Mouse (Mus musculus) neural tube, embryonic 14.5 days (tissue): Measurements from ENCODE around the gene Myadm. TPM values are rescaled to one million over a fixed set of nuclear protein-coding genes. Genes with fewer than 3 reads are reported as not detected.

ENCODE experiments used
- ATAC-seq: fragments of 200-750 bp; cut with Nextera tagmentation; 2 replicates; pipeline ENCODE4 v1.8.0; 2017; ENCODE audit warnings: low read depth, mild to moderate bottlenecking, moderate TSS enrichment, moderate library complexity
- H3K27ac ChIP-seq: fragments of 300-500 bp; sonication (generic); 2 replicates; pipeline ENCODE4 v1.5.1; 2014; ENCODE audit warnings: low read depth, mild to moderate bottlenecking, control low read depth, low read length, moderate library complexity, mixed read lengths
- H3K27me3 ChIP-seq: fragments of 300-500 bp; sonication (generic); 2 replicates; pipeline ENCODE4 v1.6.1; 2014; ENCODE audit warnings: low read length; ENCODE audit not compliant: control insufficient read depth, insufficient read depth
- H3K36me3 ChIP-seq: fragments of 300-500 bp; sonication (generic); 2 replicates; pipeline ENCODE4 v1.6.1; 2014; ENCODE audit warnings: low read length, mixed read lengths; ENCODE audit not compliant: control insufficient read depth, insufficient read depth
- H3K4me1 ChIP-seq: fragments of 300-500 bp; sonication (generic); 2 replicates; pipeline ENCODE4 v1.6.1; 2014; ENCODE audit warnings: low read length; ENCODE audit not compliant: control insufficient read depth, insufficient read depth
- H3K4me2 ChIP-seq: fragments of 300-500 bp; sonication (generic); 2 replicates; pipeline ENCODE4 v1.6.1; 2014; ENCODE audit warnings: mild to moderate bottlenecking, low read depth, low read length, control low read depth
- H3K4me3 ChIP-seq: fragments of 300-500 bp; sonication (generic); 2 replicates; pipeline ENCODE4 v1.5.1; 2014; ENCODE audit warnings: low read depth, low read length, control low read depth, mixed read lengths
- H3K9ac ChIP-seq: fragments of 300-500 bp; sonication (generic); replicated peaks from 2 replicates; pipeline ENCODE4 v1.6.1; 2014; ENCODE audit warnings: low read depth, mild to moderate bottlenecking, control low read depth, low read length, mixed read lengths
- H3K9me3 ChIP-seq: fragments of 300-500 bp; sonication (generic); 2 replicates; pipeline ENCODE4 v1.6.1; 2016; ENCODE audit warnings: low read length; ENCODE audit not compliant: control insufficient read depth
- WGBS: fragments of 180-500 bp; shearing (Covaris S2); extraction: QIAGEN DNeasy Blood & Tissue Kit; methylation state at CpG from one replicate; pipeline ENCODE4 v1.1.7; 2014; 5-methylcytosine and 5-hydroxymethylcytosine counted together
- polyA plus RNA-seq: library from polyadenylated mRNA; unstranded; fragments of >200 nt; fragmentation: Nextera tagmentation; extraction: Ambion mirVana; gene quantifications from 2 replicates; pipeline ENCODE4 v1.2.1, GENCODE M21; 2014

Myadm gene
- polyA plus RNA-seq = 39.2 and 52.5 TPM in 2 replicates

- Histone ChIP-seq H3K9me3 (no peaks in the 10 kb centered on the region), H3K4me3 (peak within 1 kb of the TSS; percentile 63), H3K36me3 (peaks cover 5% of the 10 kb centered on the region; the same call in 1 of the 2 replicates), H3K4me1 (peaks cover 14% of the 10 kb centered on the region; the same call in 1 of the 2 replicates), H3K27me3 (no peaks in the 10 kb centered on the region), H3K4me2 (peak within 1 kb of the TSS; percentile 88), H3K9ac (peak within 1 kb of the TSS; percentile 86), H3K27ac (peak within 1 kb of the TSS; percentile 84)
- 2% methylated on average over 30 of the region's 30 CpGs for WGBS
- ATAC-seq = peak; percentile 54
These were observed at the start of gene Myadm, which contains the start of gene Prkcg for GRCm38 (mm10) chr7:3288976-3289970. Gene Myadm, plus strand, starts transcription at chr7:3289080. Gene Prkcg, plus strand, starts transcription at chr7:3289179.

DNA sequence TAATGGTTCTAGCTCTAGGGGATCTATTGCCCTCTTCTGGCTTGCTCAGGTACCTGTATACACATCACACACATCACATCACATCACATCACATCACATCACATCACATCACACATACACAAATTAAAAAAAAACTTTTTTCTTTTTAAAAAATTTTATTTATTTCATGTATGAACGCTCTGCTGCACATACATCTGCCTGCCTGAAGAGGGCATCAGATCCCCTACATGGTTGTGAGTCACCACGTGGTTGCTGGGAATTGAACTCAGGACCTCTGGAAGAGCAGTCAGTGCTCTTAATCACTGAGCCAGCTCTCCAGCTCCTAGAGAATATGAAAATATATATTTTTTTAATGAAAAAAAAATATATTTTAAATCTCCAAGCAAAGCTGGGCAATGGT is 49.7 kb upstream of the Myadm start:
- H3K27me3 ChIP-seq = no peaks in the 10 kb centered on the region
- no peaks in the 10 kb centered on the region for H3K36me3 ChIP-seq
- WGBS = 81% methylated on average over 2 of the region's 2 CpGs
- no peak for ATAC-seq
- H3K4me2 ChIP-seq = no peak overlapping the region
- no peak overlapping the region for H3K27ac ChIP-seq
- no peak overlapping the region for H3K4me3 ChIP-seq
- H3K4me1 ChIP-seq = no peaks in the 10 kb centered on the region
- H3K9ac ChIP-seq = no peak overlapping the region
- no peaks in the 10 kb centered on the region for H3K9me3 ChIP-seq

DNA sequence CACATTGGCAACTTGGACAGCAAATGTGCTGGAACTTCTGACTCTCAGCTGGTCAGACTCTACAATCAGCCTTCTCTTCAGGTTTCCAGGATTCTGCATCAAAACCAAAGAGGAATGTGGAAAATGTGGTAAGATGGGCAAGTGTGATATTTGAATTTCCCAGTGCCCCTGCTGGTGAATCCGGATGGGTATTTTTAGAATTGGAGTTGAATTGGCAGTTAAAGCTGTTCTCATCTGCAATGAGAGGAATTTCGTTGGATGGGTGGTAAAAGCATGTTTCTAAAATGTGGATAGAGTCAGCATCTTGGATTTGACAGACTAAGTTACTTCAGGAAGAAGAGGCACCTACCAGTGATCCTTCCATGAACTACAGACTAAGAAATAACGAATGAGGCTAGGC is 28.2 kb upstream of the Myadm start:
- ATAC-seq = no peak
- no peak overlapping the region for H3K4me2 ChIP-seq
- no peaks in the 10 kb centered on the region for H3K27me3 ChIP-seq
- H3K9ac ChIP-seq = no peak overlapping the region
- no peak overlapping the region for H3K4me3 ChIP-seq
- WGBS = 65% methylated on average over 3 of the region's 3 CpGs
- no peak overlapping the region for H3K27ac ChIP-seq
- H3K9me3 ChIP-seq = no peaks in the 10 kb centered on the region
- H3K36me3 ChIP-seq = no peaks in the 10 kb centered on the region
- H3K4me1 ChIP-seq = no peaks in the 10 kb centered on the region

GRCm38 (mm10) chr7:3261446-3261845 is 27.4 kb upstream of the Myadm start:
- Histone ChIP-seq H3K4me2 (no peak overlapping the region), H3K9ac (no peak overlapping the region), H3K4me3 (no peak overlapping the region), H3K4me1 (no peaks in the 10 kb centered on the region), H3K36me3 (no peaks in the 10 kb centered on the region), H3K27me3 (no peaks in the 10 kb centered on the region), H3K9me3 (no peaks in the 10 kb centered on the region), H3K27ac (no peak overlapping the region)
- WGBS = 66% methylated on average over 4 of the region's 4 CpGs
- no peak for ATAC-seq

DNA sequence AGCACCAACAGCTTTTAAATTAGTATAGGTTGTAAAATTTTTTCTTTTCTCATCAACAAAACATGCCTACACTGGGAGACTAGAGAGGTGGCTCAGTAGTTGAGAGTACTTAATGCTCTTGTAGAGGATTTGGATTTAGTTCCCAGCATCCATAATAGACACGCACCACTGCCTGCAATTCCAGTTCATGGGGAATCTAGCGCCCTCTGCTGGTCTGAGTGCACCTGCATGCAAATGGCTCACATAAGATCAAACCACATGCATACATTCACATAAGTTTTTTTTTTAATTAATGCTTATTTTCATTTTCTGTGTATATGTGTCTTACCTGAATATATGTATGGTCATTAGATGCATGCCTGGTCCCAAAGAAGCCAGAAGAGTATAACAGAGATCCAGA is 26.1 kb upstream of the Myadm start:
- no peak for ATAC-seq
- WGBS = 50% methylated on average over 2 of the region's 2 CpGs
- H3K9me3 ChIP-seq = no peaks in the 10 kb centered on the region

DNA sequence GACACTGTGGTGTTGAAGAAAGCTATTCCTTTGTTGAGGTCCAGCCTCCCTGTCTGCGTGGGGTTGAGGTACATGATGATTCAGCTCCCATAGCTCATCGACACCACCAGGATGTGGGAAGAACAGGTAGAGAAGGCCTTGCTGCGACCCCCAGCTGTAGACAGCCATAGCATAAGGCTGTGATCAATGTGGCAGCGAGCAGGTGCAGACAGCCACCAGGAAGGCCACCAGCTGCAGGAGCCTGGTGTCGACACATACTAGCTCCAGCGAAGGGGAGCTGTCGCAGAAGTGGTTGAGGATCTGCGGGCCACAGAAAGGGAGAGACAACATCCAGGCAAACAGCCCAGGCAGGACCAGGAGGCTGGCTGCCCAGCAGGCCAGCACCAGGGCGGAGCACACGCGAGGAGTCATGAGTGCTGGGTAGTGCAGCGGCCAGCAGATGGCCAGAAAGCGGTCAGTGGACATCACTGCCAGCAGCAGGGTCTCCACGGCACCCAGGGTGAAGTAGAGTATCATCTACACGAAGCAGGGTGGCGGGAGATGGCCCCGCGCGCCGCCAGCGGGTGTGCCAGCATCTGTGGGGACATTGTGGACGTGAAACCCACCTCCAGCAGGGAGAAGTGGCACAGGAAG is 24.4 kb upstream of the Myadm start:
- no peak for ATAC-seq
- Histone ChIP-seq H3K4me3 (no peak overlapping the region), H3K9ac (0 out of 2 replicates have a peak overlapping the region, but pooled peaks have one; percentile 11), H3K27ac (no peak overlapping the region), H3K4me2 (no peak overlapping the region), H3K4me1 (no peaks in the 10 kb centered on the region), H3K36me3 (no peaks in the 10 kb centered on the region), H3K27me3 (no peaks in the 10 kb centered on the region), H3K9me3 (no peaks in the 10 kb centered on the region)
- 34% methylated on average over 22 of the region's 22 CpGs for WGBS

More for the DNA sequence above, 26.1 kb upstream of the Myadm start:
- no peak overlapping the region for H3K27ac ChIP-seq
- H3K4me2 ChIP-seq = no peak overlapping the region
- no peak overlapping the region for H3K4me3 ChIP-seq
- no peaks in the 10 kb centered on the region for H3K27me3 ChIP-seq
- H3K4me1 ChIP-seq = no peaks in the 10 kb centered on the region
- no peaks in the 10 kb centered on the region for H3K36me3 ChIP-seq
- H3K9ac ChIP-seq = no peak overlapping the region

GRCm38 (mm10) chr7:3265311-3265710 is 23.6 kb upstream of the Myadm start:
- ATAC-seq = no peak
- WGBS = 68% methylated on average over 6 of the region's 6 CpGs
- Histone ChIP-seq H3K4me3 (no peak overlapping the region), H3K4me2 (no peak overlapping the region), H3K9me3 (no peaks in the 10 kb centered on the region), H3K36me3 (no peaks in the 10 kb centered on the region), H3K27ac (no peak overlapping the region), H3K27me3 (no peaks in the 10 kb centered on the region), H3K4me1 (no peaks in the 10 kb centered on the region), H3K9ac (no peak overlapping the region)

DNA sequence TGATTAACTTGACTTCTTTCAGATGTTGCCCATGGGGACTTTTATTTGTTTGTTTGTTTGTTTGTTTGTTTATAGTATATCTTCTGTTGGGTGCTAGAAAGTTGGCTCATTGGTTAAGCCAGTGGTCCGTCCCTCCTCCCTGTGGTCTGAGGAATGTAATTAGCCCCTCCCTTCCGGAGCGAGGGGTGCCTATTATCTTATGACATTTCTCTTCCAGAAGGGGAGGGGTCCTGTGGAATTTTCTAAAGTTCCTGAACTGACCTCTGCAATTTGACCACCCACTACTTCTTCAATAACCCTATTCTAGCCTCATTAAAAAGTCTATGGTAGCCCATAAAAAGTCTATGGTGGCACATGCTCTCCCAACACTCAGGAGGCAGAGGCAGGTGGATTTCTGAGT is 21.6 kb upstream of the Myadm start:
- 84% methylated on average over 3 of the region's 3 CpGs for WGBS

DNA sequence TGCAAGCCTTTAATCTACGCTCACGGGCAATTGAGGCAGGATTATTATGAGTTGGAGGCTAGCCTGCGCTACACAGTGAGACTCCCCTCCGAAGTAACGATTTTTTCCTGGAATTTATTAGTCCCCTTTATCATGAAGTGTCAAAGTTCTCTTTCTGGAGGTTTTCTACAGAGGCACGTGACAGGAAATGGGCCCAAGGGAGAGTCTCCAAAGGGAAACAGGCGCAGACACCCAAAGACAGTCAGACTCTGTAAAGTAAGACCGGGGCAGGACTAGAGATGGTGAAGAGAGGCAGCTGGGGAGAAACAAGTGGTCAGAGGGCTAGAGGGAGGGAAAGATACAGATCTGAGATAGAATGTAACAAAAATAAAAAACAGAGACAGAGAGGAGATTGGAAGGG is 21.0 kb upstream of the Myadm start:
- WGBS = 66% methylated on average over 8 of the region's 8 CpGs
- Histone ChIP-seq H3K4me1 (no peaks in the 10 kb centered on the region), H3K4me3 (no peak overlapping the region), H3K9ac (no peak overlapping the region), H3K36me3 (no peaks in the 10 kb centered on the region), H3K27me3 (no peaks in the 10 kb centered on the region), H3K4me2 (no peak overlapping the region), H3K27ac (no peak overlapping the region), H3K9me3 (no peaks in the 10 kb centered on the region)
- no peak for ATAC-seq

More for the DNA sequence above, 21.6 kb upstream of the Myadm start:
- H3K4me2 ChIP-seq = no peak overlapping the region
- H3K9ac ChIP-seq = no peak overlapping the region
- no peak overlapping the region for H3K4me3 ChIP-seq
- no peak for ATAC-seq
- H3K27ac ChIP-seq = no peak overlapping the region
- no peaks in the 10 kb centered on the region for H3K4me1 ChIP-seq
- H3K36me3 ChIP-seq = no peaks in the 10 kb centered on the region
- no peaks in the 10 kb centered on the region for H3K9me3 ChIP-seq
- H3K27me3 ChIP-seq = no peaks in the 10 kb centered on the region
